Mouse (Mus musculus): Measurements from ENCODE around the gene Cmss1.

GRCm38 (mm10) chr16:57593422-57594157, 13.1 kb downstream of the Cmss1 start:
- TF ChIP-seq POLR2A (IDR thresholded peaks at IDR 0.05; ENCODE audit: low read depth, low read length) = no peak
- 0 out of 2 replicates have a peak, but pooled peaks have one; percentile 22 for TF ChIP-seq CTCF (IDR thresholded peaks at IDR 0.05; ENCODE audit: extremely low read depth, insufficient read depth, insufficient read length, insufficient replicate concordance)
